Mouse (Mus musculus) neural tube, embryonic 13.5 days (tissue): ENCODE data around the gene Gphn. TPM values are rescaled to one million over a fixed set of nuclear protein-coding genes. Genes with fewer than 3 reads are reported as not detected.

Source experiments
- ATAC-seq: fragments of 200-750 bp; cut with Nextera tagmentation; 2 replicates; pipeline ENCODE4 v1.8.0; 2017; ENCODE audit warnings: low read depth, mild to moderate bottlenecking, moderate TSS enrichment, moderate library complexity
- H3K27ac ChIP-seq: fragments of 300-500 bp; sonication (generic); replicated peaks from 2 replicates; pipeline ENCODE4 v1.5.1; 2015; ENCODE audit warnings: moderate library complexity, mild to moderate bottlenecking, inconsistent platforms
- H3K27me3 ChIP-seq: fragments of 300-500 bp; sonication (generic); 2 replicates; pipeline ENCODE4 v1.6.1; 2015; ENCODE audit warnings: mild to moderate bottlenecking, inconsistent platforms
- H3K36me3 ChIP-seq: fragments of 300-500 bp; sonication (generic); 2 replicates; pipeline ENCODE4 v1.6.1; 2015; ENCODE audit warnings: mild to moderate bottlenecking, inconsistent platforms
- H3K4me1 ChIP-seq: fragments of 300-500 bp; sonication (generic); replicated peaks from 2 replicates; pipeline ENCODE4 v1.6.1; 2015; ENCODE audit warnings: inconsistent platforms
- H3K4me2 ChIP-seq: fragments of 300-500 bp; sonication (generic); 2 replicates; pipeline ENCODE4 v1.6.1; 2015; ENCODE audit warnings: inconsistent platforms, mild to moderate bottlenecking, moderate library complexity
- H3K4me3 ChIP-seq: fragments of 300-500 bp; sonication (generic); 2 replicates; pipeline ENCODE4 v1.5.1; 2015; ENCODE audit warnings: mild to moderate bottlenecking, inconsistent platforms
- H3K9ac ChIP-seq: fragments of 300-500 bp; sonication (generic); 2 replicates; pipeline ENCODE4 v1.6.1; 2015; ENCODE audit warnings: moderate library complexity, mild to moderate bottlenecking, inconsistent platforms
- H3K9me3 ChIP-seq: fragments of 300-500 bp; sonication (generic); 2 replicates; pipeline ENCODE4 v1.6.1; 2016; ENCODE audit warnings: inconsistent platforms
- WGBS: fragments of 180-500 bp; shearing (Covaris S2); methylation state at CpG from one replicate; pipeline ENCODE4 v1.1.7; 2015; 5-methylcytosine and 5-hydroxymethylcytosine counted together
- polyA plus RNA-seq: library from polyadenylated mRNA; unstranded; fragments of >200 nt; fragmentation: Nextera tagmentation; extraction: Ambion mirVana; gene quantifications from 2 replicates; pipeline ENCODE4 v1.2.1, GENCODE M21; 2015

Gphn gene
- polyA plus RNA-seq, 1 experiment from 2014 or later = 37.8 TPM

GRCm38 (mm10) chr12:78227021-78227932, 1.1 kb downstream of the Gphn start:
- Histone ChIP-seq H3K4me1 (peaks cover 22% of the 10 kb centered on the region), H3K27me3 (no peaks in the 10 kb centered on the region), H3K9ac (peak overlapping the region; percentile 97), H3K4me2 (peak overlapping the region; percentile 75), H3K4me3 (peak overlapping the region; percentile 98), H3K36me3 (no peaks in the 10 kb centered on the region), H3K27ac (peak overlapping the region; percentile 97), H3K9me3 (no peaks in the 10 kb centered on the region)
- 0% methylated on average over 42 of the region's 57 CpGs for WGBS
- peak; percentile 21 for ATAC-seq

- H3K36me3 ChIP-seq = no peaks in the 10 kb centered on the region
- H3K27me3 ChIP-seq = no peaks in the 10 kb centered on the region
- peak overlapping the region; percentile 98 for H3K4me3 ChIP-seq
- no peaks in the 10 kb centered on the region for H3K9me3 ChIP-seq
- H3K9ac ChIP-seq = peak overlapping the region; percentile 97
- peaks cover 22% of the 10 kb centered on the region for H3K4me1 ChIP-seq
- ATAC-seq = no peak
- H3K4me2 ChIP-seq = peak overlapping the region; percentile 75
- no peak overlapping the region for H3K27ac ChIP-seq
- WGBS = 46% methylated on average over 4 of the region's 4 CpGs
Measured at GRCm38 (mm10) chr12:78228139-78228538, 2.0 kb downstream of the Gphn start.

- no peaks in the 10 kb centered on the region for H3K27me3 ChIP-seq
- no peak overlapping the region for H3K9ac ChIP-seq
- peaks cover 19% of the 10 kb centered on the region for H3K4me1 ChIP-seq
- no peaks in the 10 kb centered on the region for H3K36me3 ChIP-seq
- no peak overlapping the region for H3K4me3 ChIP-seq
- no peak overlapping the region for H3K4me2 ChIP-seq
- no peak overlapping the region for H3K27ac ChIP-seq
- H3K9me3 ChIP-seq = no peaks in the 10 kb centered on the region
- no peak for ATAC-seq
Measured at GRCm38 (mm10) chr12:78232560-78232959, 6.4 kb downstream of the Gphn start.

- 84% methylated on average over 1 of the region's 1 CpGs for WGBS
- Histone ChIP-seq H3K4me3 (no peak overlapping the region), H3K27me3 (no peaks in the 10 kb centered on the region), H3K9ac (no peak overlapping the region), H3K9me3 (no peaks in the 10 kb centered on the region), H3K4me1 (no peaks in the 10 kb centered on the region), H3K27ac (no peak overlapping the region), H3K36me3 (no peaks in the 10 kb centered on the region), H3K4me2 (no peak overlapping the region)
- ATAC-seq = no peak
Measured at GRCm38 (mm10) chr12:78248366-78248765, 22.2 kb downstream of the Gphn start.

- no peak for ATAC-seq
- H3K9me3 ChIP-seq = no peaks in the 10 kb centered on the region
Measured at GRCm38 (mm10) chr12:78249151-78249550, 23.0 kb downstream of the Gphn start.

GRCm38 (mm10) chr12:78277386-78277785, 51.2 kb downstream of the Gphn start:
- no peaks in the 10 kb centered on the region for H3K9me3 ChIP-seq
- no peak overlapping the region for H3K9ac ChIP-seq
- no peak overlapping the region for H3K27ac ChIP-seq
- H3K27me3 ChIP-seq = no peaks in the 10 kb centered on the region
- no peaks in the 10 kb centered on the region for H3K4me1 ChIP-seq
- WGBS = 79% methylated on average over 2 of the region's 2 CpGs
- ATAC-seq = no peak
- H3K4me3 ChIP-seq = no peak overlapping the region
- no peak overlapping the region for H3K4me2 ChIP-seq
- H3K36me3 ChIP-seq = no peaks in the 10 kb centered on the region

More at GRCm38 (mm10) chr12:78249151-78249550, 23.0 kb downstream of the Gphn start:
- H3K4me2 ChIP-seq = no peak overlapping the region
- H3K9ac ChIP-seq = no peak overlapping the region
- H3K4me3 ChIP-seq = no peak overlapping the region
- no peaks in the 10 kb centered on the region for H3K27me3 ChIP-seq
- H3K36me3 ChIP-seq = no peaks in the 10 kb centered on the region
- no peaks in the 10 kb centered on the region for H3K4me1 ChIP-seq
- no peak overlapping the region for H3K27ac ChIP-seq

- Histone ChIP-seq H3K4me3 (no peak overlapping the region), H3K36me3 (no peaks in the 10 kb centered on the region), H3K4me2 (no peak overlapping the region), H3K27ac (no peak overlapping the region), H3K9ac (no peak overlapping the region), H3K27me3 (no peaks in the 10 kb centered on the region), H3K4me1 (no peaks in the 10 kb centered on the region), H3K9me3 (0 out of 2 replicates have a peak, but pooled peaks cover 3% of the 10 kb centered on the region)
- ATAC-seq = no peak
- 97% methylated on average over 1 of the region's 1 CpGs for WGBS
Measured at GRCm38 (mm10) chr12:78290384-78290783, 64.2 kb downstream of the Gphn start.

GRCm38 (mm10) chr12:78298824-78299398, 72.7 kb downstream of the Gphn start:
- Histone ChIP-seq H3K9me3 (no peaks in the 10 kb centered on the region), H3K9ac (no peak overlapping the region), H3K27me3 (no peaks in the 10 kb centered on the region), H3K27ac (no peak overlapping the region), H3K4me2 (no peak overlapping the region), H3K4me3 (no peak overlapping the region), H3K4me1 (no peaks in the 10 kb centered on the region), H3K36me3 (no peaks in the 10 kb centered on the region)
- no peak for ATAC-seq
- 95% methylated on average over 1 of the region's 1 CpGs for WGBS

GRCm38 (mm10) chr12:78315106-78315505, 88.9 kb downstream of the Gphn start:
- no peak overlapping the region for H3K4me3 ChIP-seq
- no peaks in the 10 kb centered on the region for H3K27me3 ChIP-seq
- no peak overlapping the region for H3K9ac ChIP-seq
- H3K4me2 ChIP-seq = no peak overlapping the region
- no peak for ATAC-seq
- H3K9me3 ChIP-seq = no peaks in the 10 kb centered on the region
- H3K4me1 ChIP-seq = no peaks in the 10 kb centered on the region
- peaks cover 5% of the 10 kb centered on the region for H3K36me3 ChIP-seq
- no peak overlapping the region for H3K27ac ChIP-seq

- no peaks in the 10 kb centered on the region for H3K36me3 ChIP-seq
- H3K27ac ChIP-seq = no peak overlapping the region
- WGBS = 96% methylated on average over 4 of the region's 4 CpGs
- no peaks in the 10 kb centered on the region for H3K4me1 ChIP-seq
- no peak overlapping the region for H3K4me3 ChIP-seq
- no peak for ATAC-seq
- no peak overlapping the region for H3K4me2 ChIP-seq
- H3K27me3 ChIP-seq = no peaks in the 10 kb centered on the region
- H3K9ac ChIP-seq = no peak overlapping the region
- no peaks in the 10 kb centered on the region for H3K9me3 ChIP-seq
Measured at GRCm38 (mm10) chr12:78327946-78328345, 101.8 kb downstream of the Gphn start.

- no peak overlapping the region for H3K4me3 ChIP-seq
- no peak overlapping the region for H3K9ac ChIP-seq
- 72% methylated on average over 3 of the region's 3 CpGs for WGBS
- no peaks in the 10 kb centered on the region for H3K27me3 ChIP-seq
- ATAC-seq = no peak
- H3K4me2 ChIP-seq = no peak overlapping the region
- no peak overlapping the region for H3K27ac ChIP-seq
- H3K9me3 ChIP-seq = no peaks in the 10 kb centered on the region
- no peaks in the 10 kb centered on the region for H3K4me1 ChIP-seq
- no peaks in the 10 kb centered on the region for H3K36me3 ChIP-seq
Measured at GRCm38 (mm10) chr12:78332107-78332506, 105.9 kb downstream of the Gphn start.

- no peak overlapping the region for H3K9ac ChIP-seq
- no peaks in the 10 kb centered on the region for H3K4me1 ChIP-seq
- H3K27me3 ChIP-seq = no peaks in the 10 kb centered on the region
- no peaks in the 10 kb centered on the region for H3K36me3 ChIP-seq
- H3K27ac ChIP-seq = no peak overlapping the region
- no peak overlapping the region for H3K4me3 ChIP-seq
- ATAC-seq = no peak
- no peaks in the 10 kb centered on the region for H3K9me3 ChIP-seq
- no peak overlapping the region for H3K4me2 ChIP-seq
- 90% methylated on average over 2 of the region's 2 CpGs for WGBS
Measured at GRCm38 (mm10) chr12:78356472-78356871, 130.3 kb downstream of the Gphn start.
